Mouse (Mus musculus) cerebellum, adult 2 months (tissue): ENCODE data around the gene Rabep1.

Source experiments
- CTCF ChIP-seq: fragments of 200-500 bp; IDR thresholded peaks from 2 replicates; pipeline ENCODE4 v1.5.1; 2011; ENCODE audit warnings: low read depth, mild to moderate bottlenecking, control low read depth, low read length, moderate library complexity, borderline replicate concordance; ENCODE audit not compliant: insufficient read depth
- POLR2A ChIP-seq: fragments of 200-500 bp; IDR thresholded peaks from 2 replicates; pipeline ENCODE4 v1.6.1; 2011; ENCODE audit warnings: low read length, control low read depth, borderline replicate concordance; ENCODE audit not compliant: insufficient read depth

DNA sequence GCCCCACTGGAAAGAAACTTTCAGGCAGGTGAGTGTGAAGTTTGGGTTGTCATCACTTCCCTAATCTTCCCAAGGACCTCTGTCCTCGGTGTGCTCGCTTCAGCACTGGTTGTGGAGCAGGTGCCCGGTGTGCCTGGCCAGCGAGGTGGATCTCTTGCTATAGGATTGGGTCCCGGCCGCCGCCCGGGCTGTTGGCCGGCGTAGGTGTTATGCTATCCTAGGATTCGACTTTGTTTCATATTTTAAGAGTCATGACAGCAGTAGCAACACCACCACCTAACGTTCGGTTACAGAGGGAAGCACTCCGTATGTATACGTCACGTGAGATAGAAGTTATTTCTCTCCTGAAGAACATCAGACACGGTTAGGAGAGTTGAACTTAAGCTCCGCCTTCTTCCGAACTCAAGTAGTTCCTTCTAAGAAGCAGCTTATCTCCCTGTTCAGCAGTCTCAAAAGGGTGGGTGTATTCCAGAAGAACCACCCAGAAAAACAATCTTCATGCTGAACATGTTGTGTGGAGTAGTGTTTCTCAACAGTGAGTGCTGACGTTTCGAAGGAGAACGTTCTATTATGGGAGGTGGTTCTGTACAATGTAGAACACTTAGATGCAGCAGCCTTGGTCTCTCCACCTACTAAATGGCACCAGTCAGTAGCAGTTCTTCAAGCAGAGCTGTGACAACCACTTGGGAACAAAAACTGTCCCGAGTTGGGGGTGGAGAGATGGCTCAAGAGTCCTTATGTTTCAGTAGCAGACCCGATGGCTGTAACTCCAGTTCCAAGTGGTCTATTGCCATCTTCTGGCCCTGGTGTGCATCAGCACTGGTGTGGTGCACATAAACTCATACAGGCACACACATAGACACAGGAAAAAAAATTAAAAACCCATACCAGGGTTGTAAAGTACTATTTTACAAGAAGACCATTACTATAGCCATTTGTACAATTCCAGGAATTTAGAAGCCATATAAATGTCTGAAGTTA, 126.3 kb downstream of the Rabep1 start:
- no peak for TF ChIP-seq CTCF
- no peak for TF ChIP-seq POLR2A
